Mouse (Mus musculus) small intestine, adult 2 months (tissue): ENCODE data around the gene Ptprs.

Experiments used
- CTCF ChIP-seq: fragments of 200-500 bp; IDR thresholded peaks from 2 replicates; pipeline ENCODE4 v1.5.1; 2012; ENCODE audit warnings: low read depth, mild to moderate bottlenecking, control low read depth, inconsistent platforms, low read length, moderate library complexity, mixed read lengths; ENCODE audit not compliant: insufficient replicate concordance, insufficient read length; ENCODE audit errors: extremely low read depth
- POLR2A ChIP-seq: fragments of 200-500 bp; IDR thresholded peaks from 2 replicates; pipeline ENCODE4 v1.6.1; 2012; ENCODE audit warnings: low read depth, mild to moderate bottlenecking, control low read depth, inconsistent platforms, low read length, moderate library complexity

- TF ChIP-seq CTCF: no peak
- TF ChIP-seq POLR2A: peak; percentile 49; the same call in 1 of the 2 replicates
Observed at GRCm38 (mm10) chr17:56507161-56508068, 31.1 kb upstream of the Ptprs start.
